Mouse (Mus musculus): ENCODE data around the gene Cilp2.

Cilp2 gene

DNA sequence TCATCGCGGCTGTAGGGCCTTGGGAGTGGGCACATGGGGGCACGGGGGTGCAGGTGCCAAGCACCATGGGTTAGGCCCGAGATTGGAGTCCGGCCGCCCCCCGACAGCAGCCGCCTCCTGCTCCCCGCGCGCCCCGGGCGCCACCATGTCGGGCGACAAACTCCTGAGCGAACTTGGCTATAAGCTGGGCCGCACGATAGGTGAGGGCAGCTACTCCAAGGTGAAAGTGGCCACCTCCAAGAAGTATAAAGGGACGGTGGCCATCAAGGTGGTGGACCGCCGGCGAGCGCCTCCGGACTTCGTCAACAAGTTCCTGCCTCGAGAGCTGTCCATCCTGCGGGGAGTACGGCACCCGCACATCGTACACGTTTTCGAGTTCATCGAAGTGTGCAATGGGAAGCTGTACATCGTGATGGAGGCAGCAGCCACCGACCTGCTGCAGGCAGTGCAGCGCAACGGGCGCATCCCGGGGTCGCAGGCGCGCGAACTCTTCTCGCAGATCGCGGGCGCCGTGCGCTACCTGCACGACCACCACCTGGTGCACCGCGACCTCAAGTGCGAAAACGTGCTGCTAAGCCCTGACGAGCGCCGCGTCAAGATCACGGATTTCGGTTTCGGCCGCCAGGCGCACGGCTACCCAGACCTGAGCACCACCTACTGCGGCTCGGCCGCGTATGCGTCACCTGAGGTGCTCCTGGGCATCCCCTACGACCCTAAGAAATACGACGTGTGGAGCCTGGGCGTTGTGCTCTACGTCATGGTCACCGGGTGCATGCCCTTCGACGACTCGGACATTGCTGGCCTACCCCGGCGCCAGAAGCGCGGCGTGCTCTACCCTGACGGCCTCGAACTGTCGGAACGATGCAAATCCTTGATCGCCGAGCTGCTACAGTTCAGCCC lies 14.9 kb upstream of the Cilp2 start, which contains the start of the genes Tssk6, Ndufa13 and Yjefn3:
Gene Tssk6, plus strand, starts transcription at position 22 of the 900 bp plus-strand sequence.
Gene Ndufa13, minus strand, starts transcription at position 396 of the 900 bp plus-strand sequence.
Gene Yjefn3, minus strand, starts transcription at position 550 of the 900 bp plus-strand sequence.
- ATAC-seq (ENCODE audit: insufficient number of reproducible peaks, low FRiP score, low TSS enrichment), result 0 out of 2 replicates have a peak, but pooled peaks have one; percentile 7

DNA sequence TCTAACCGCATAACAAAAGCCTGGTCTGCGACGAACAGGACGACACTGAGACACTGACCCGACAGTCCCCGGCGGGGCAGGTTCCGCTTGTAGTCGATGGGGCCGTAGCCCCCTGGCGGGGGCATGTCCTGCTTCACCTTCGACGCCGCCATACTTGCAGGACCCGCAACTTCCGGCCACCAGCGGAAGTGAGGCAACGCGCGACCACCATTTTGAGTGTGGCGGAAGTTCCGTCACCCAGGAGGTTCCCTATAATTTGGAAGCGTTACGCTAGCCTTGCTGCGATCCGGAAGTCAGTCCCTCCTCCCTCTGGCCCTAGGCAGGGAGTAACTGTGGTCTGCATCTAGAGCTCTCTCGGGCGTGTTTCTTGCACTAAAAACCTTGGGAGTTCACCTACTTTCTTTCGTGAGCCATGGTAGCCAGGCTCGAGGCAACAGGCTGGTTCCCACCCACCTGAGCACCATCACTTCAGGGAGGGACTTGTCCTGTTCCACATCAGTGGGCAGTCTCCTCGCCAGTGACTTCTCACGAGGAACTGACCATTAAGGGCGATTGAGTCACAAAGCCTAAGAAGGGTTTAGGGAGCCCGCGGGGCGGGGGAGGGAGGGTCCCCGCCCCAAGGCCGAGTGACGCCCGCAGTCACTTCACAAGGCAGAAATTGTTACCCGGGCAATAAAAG lies 14.1 kb upstream of the Cilp2 start:
- peak; percentile 68 for ATAC-seq (ENCODE audit: insufficient number of reproducible peaks, low FRiP score, low TSS enrichment)

DNA sequence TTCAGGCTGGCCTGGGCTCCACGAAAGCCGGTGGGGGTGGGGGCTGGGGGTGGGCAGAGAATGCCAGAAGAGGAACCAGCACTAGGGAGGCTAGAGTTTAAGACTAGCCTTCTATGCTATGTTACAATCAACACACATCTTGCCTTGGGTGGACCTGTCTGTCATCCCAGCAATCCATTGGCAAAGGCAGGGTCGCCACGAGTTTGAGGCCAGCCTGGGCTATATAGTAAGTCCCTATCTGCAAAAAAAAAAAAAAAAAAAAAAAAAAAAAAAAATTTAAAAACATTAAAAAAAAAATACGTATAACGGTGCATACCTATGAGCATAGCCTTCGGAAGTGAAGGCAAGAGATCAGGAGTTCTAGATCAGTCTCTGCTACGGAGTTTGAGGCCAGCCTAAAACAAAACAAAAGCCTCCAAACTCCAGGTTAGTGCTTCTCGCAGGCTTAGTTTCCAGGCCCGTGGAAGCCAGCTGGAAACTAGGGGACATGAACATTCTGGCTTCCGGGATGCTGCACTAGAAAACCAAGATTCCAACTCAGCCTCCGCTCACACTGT lies 13.5 kb upstream of the Cilp2 start:
- no peak for ATAC-seq (ENCODE audit: insufficient number of reproducible peaks, low FRiP score, low TSS enrichment)

DNA sequence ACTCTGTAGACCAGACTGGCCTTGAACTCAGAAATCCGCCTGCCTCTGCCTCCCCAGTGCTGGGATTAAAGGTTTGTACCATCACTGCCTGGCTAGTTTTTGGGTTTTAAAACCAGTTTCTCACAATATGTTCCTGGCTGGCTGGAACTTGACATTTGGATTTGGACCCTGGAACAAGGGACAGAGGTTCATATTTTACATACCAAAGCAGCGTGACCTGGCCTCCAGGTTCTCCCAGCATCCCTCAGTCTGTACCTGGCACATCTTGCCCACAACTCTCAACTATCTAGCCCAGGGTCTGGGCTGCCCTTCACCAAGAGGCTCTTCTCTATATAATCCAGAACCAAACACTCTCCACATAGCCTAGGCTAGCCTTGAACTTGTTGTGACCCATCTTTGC lies 12.4 kb upstream of the Cilp2 start:
- ATAC-seq (ENCODE audit: insufficient number of reproducible peaks, low FRiP score, low TSS enrichment), result no peak

DNA sequence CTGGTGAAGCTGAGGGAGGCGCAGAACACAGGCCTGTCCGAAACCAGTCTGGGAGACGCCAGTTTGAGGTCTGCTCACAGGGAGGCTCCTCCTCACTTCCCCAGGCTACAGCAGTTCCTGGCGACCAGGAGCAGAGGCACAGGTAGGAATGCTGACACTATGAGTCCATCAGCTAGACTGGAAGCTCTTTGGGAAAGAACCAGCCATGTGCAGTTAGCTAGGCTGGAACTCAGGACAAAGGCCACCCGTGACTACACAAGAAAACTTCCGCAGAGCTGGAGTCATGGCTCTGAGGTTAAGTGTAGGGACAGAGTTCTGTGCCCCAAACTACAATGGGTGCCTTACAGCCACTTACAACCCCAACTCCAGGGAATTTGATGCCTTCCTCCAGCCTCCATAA lies 10.4 kb upstream of the Cilp2 start:
- no peak for ATAC-seq (ENCODE audit: insufficient number of reproducible peaks, low FRiP score, low TSS enrichment)

DNA sequence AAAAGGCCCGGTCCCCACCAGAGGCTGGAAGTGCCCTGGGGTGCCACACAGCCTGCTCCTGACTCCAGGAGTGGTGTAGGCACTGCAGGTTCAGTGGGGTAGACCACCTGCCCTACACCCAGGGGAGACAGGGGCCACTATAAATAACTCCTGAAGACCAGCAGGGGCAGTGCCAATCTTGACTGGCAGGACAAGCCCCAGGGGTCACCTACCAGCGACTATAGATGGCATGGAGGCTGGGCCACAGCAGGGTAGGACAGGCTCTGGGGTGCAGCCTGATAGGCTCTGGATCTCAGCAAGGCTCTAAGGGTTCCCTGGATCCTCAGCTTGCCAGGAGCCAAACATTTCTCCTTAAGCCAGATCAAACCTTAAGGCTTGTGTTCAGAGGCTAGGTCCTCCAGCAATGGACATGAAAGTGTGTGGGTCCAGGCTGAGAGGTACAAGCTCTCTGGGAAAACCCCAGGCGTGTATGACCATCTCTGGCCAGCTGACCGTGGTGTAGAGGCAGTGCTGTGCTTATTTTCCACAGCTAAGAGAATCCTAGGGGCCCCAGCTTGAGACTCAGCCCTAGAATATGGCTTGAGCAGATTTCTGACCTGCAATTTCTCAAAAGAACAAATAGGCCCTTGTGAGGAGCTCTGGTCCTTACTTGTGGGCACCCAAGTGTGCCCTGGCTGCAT lies 8.4 kb upstream of the Cilp2 start:
- no peak for ATAC-seq (ENCODE audit: insufficient number of reproducible peaks, low FRiP score, low TSS enrichment)

DNA sequence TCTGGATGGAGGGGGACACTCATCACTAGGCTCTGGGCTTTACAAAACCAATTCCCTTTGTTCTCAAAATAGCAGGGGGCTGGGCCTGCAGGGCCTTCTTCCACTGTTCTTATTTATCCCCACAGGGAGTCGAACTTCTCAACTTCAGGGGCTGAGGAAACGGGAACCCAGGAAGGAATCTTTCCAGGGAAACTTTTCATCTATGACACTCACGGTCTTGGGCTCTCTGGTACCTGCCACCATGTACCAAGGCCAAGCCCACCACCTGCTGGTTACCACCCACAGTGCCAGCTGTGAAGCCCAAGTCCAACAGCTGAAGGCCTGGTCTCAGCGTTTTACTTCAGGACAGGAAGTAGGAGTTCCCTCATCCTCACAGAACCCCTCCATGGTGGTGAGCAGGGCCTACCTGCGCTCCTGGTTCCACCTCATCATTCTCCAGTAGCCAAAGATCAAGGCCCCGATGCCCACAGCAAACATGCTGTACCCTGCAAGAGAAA lies 7.4 kb upstream of the Cilp2 start:
- no peak for ATAC-seq (ENCODE audit: insufficient number of reproducible peaks, low FRiP score, low TSS enrichment)

DNA sequence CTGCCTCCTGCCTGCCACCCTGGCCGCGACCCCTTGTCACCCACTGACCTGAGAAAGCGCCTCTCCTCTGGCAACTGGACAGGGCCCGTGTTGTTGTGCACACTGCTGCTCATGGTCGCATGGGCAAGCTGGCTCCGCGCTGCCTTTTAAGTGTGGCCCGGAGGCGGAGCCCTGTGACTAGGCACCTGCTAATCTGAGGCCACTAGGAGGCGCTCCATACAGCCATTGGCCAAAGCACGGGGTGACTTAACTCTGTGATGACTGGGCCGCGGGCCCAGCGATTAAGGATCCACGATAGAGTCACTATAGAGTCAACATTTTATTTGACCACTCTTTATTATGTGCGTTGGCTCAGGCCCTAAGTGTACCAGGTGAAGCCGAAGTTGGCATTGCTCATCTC lies 6.4 kb upstream of the Cilp2 start:
- ATAC-seq (ENCODE audit: insufficient number of reproducible peaks, low FRiP score, low TSS enrichment), result no peak

DNA sequence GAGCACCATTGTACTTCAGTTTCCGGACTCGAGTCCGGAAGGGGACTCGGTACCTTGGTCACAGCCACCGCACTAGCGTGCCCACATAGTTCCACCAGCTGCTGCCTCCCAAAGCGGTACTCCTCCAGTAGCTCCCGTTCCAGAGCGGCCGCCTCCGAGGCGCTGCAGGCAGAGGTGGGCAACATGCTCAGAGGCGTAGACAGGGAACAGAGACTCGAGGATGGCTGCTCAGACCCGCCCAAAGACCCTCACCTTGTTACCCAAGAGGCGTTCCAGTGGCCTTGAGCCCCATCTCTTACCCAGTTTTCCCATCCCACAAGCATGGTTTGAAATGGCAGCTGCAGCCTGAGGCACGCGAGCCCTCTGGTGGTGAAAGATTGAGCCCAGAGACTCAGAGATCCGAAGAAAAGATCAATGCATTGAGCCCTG lies 3.3 kb upstream of the Cilp2 start:
- no peak for ATAC-seq (ENCODE audit: insufficient number of reproducible peaks, low FRiP score, low TSS enrichment)

DNA sequence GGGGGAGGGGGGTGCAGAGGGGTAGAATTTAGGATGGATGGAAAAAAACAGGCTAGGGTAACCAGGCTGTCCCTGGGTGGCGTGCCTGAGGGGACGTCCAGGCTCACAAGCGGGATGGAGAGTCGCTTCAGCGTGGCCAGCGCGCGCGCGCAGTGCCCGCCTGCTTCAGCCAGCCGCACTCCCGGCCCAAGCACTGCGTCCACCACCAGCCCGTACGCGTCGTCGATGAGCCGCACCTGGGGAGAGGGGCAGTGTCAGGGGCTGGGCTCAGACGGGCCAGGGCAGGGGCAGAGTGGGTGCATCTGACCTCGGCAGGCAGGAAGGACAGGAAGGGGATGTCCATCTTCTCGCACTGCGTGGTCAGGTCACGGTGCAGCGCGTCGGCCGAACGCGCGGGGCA lies 1.4 kb upstream of the Cilp2 start:
- no peak for ATAC-seq (ENCODE audit: insufficient number of reproducible peaks, low FRiP score, low TSS enrichment)

DNA sequence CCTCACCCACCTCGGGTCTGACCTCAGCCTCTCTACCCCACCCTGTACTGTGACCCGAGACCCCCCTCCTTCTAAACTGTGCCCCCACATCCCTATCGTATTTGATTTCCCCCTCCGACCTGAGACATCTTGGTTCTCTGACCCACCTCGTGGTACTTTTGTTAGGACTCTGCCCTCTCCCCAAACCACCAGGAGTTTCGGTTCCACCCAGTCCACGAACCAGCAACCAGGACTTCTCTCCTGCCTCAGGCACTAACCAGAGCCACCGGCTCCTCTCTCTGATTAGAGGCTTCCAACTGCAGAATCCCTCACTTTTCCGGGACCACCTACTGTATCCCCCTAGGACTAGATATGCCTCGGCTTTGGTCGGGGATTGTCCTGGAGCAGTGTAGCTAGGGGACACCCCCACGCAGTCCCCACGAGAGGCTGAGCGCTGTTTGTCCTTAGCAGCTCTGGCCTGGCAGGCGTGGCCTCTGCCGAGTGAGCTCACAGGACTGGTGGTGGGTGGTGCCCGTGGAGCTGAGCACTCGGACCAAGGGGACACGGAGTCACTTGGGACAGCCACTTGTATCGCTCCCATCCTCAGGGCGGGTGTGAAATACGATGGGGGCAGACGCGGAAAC lies 868 bp upstream of the Cilp2 start:
- no peak for ATAC-seq (ENCODE audit: insufficient number of reproducible peaks, low FRiP score, low TSS enrichment)

DNA sequence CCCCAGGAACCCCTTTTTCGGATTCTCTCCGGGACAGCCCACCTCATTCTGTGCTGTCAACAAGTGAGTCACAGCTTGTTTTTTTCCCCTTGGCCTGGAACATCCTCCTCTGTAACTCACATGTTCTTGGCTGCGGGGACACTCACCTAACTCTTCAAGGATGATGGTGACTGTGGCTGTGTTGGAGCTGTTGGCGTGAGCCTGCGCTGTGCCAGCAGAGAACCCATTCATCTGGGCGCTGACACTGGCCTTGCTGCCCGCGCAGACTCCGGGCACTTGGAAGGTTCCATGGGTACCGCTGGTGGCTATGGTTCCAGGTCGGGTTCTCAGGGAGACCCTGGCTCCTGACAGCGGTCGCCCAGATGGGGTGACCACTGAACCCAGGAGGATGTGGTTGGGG lies 3.3 kb downstream of the Cilp2 start:
- ATAC-seq (ENCODE audit: insufficient number of reproducible peaks, low FRiP score, low TSS enrichment), result no peak

DNA sequence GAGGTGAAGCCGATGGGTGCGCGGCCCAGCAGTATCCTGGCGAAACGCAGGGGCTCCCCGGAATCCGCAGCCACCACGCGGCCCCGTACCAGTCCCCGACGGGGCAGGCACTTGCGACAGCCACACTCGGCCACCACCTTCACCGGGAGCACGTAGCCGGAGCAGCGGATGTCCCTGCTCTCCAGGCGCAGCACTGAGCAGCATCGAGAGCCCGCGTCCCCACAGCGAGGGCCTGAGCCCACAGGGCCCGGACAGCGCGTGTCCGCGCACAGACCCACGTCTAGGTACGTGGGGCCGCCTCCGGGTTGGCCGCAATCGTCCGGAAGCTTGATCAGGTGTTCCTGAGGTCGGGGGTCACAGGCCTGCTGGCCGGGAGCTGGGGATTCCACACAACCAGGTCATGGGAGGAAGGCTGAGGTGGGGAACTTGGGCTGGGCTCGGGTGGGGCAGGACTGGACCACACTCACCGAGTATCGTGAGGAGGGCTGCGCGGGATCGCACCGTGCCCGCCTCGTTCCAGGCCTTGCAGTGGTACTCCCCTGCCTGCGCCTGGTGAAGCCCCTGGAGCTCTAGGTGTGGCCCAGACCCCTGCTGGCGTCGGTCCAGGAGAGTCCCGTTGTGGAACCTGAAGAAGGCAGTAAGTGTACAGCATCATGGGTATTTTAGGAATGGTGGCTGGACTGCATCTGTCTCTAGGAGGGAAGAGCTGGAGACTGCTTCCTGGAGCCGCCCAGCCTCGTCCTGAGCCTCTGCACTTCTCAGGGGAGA lies 4.5 kb downstream of the Cilp2 start:
- ATAC-seq (ENCODE audit: insufficient number of reproducible peaks, low FRiP score, low TSS enrichment), result no peak

DNA sequence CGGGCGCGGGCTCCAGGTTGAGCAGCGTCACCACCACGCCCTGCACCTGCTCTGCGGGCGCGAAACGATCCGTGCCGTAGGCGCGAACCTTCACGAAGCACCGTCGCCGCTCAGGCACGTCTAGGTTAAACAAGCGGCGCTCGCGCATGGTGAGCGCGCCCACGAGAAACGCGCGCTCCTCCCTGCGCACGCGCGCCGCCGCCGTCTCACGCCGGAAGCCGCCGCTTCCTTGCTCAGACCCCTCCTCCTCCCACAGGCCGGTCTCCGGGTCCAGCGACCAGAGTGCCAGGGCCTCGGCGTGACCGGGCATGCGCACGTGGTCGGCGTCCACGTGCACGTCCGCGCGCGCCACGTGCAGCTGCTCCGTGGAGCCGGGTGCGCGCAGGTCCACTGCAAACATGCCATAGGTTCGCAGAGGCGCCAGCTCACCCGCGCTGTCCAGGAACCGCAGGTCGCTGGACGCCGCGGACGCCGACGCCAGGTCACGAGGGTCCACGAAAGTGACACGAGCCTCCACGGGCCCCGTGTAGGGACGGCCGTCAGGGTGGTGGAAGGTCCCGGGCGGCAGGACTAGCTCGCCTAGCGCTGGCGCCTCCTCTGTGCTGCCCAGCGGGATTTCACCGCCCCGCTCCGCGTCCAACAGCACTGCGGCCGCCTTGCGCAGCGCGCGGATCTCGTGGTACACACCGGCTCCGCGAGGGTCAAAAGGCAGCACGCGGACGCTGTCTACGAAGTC lies 5.3 kb downstream of the Cilp2 start:
- ATAC-seq (ENCODE audit: insufficient number of reproducible peaks, low FRiP score, low TSS enrichment), result no peak

DNA sequence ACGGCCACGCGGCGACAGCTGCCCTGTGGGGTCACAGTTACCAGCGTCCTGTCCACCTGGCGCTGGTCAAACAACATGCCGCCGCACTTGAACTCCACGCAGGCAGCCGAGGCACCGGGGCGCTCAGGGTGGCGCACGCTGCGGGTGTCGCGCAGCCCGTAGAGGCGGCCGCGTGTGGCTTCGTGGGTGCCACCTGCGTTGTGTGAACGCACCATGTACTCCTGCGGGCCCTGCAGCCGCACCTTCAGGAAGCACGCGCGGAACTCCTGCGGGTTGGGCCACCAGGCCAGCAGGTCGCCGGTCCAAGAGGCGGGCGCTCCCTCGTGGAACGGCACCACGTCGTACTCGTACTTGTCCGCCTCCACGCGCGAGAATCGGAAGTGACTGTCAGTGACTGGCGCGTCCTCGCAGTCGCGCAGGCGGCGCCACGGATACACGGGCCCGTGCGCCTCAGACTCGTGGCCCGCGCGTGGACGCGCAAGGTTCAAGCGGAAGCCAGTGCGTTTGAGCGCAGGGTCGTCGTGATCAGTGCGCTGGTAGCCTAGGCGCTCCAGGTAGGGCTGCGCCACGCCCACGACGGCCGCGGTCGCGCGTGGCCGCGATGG lies 6.1 kb downstream of the Cilp2 start:
- no peak for ATAC-seq (ENCODE audit: insufficient number of reproducible peaks, low FRiP score, low TSS enrichment)

DNA sequence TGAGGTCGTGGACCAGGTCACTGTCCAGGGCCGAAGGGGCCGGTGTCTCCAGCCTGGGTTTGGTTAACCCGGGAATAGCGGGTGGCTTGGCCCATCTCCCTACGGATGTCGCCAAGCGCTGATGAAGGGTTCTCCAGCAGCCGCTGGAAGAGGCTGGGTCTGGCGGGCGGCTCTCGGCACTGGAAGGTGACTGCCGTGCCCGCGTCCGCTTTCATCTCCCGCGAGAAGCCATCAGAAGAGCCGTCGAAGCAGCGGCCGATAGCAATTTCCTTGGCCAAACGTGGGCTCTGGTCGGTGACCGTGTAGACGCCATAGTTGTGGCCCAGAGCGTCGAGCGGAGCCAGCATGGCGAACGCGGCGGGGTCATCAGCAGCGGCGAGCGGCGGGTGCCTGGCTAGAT lies 6.6 kb downstream of the Cilp2 start:
- ATAC-seq (ENCODE audit: insufficient number of reproducible peaks, low FRiP score, low TSS enrichment), result no peak

DNA sequence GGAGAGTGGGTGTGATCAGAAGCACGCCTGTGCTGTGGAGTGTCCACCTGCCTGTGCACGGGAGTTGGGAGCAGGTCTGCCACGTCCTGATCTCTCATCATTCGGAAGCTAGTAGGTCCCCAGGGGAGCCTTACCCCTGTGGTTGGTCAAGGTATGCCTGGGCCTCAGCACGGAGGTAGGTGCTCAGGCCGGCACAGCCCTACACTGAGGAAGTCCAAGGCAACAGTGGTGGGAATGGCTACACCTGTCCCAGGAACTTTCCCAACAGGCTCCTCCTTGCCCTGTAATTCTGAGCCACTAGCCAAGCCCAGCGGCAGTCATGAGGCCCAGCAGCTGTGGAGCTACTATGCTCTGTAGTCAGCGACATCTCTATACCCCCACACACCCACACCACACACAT lies 7.8 kb downstream of the Cilp2 start:
- no peak for ATAC-seq (ENCODE audit: insufficient number of reproducible peaks, low FRiP score, low TSS enrichment)

DNA sequence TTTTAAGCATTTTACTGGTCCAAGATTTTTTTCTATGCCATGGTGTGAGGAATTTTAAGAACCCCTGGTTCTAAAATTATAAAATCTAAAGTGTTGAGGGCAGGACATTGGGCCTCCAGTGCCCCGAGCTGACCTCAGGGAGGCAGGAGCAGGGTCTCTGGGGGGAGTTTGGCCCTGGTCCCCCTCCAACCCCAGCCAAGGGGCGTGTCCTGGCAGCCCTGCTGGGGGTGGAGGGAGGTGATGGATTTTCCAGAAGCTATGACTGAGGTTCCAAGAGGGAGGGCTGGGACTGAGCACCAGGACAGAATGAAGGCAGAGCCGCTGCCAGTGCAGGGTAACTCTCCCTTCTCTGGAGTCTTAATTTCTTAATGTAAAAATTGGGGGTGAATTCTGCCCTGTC lies 9.5 kb downstream of the Cilp2 start:
- ATAC-seq (ENCODE audit: insufficient number of reproducible peaks, low FRiP score, low TSS enrichment), result no peak
